Mouse (Mus musculus) cerebellum, adult 2 months (tissue): ENCODE measurements around the gene Terb2. TPM values are rescaled to one million over a fixed set of nuclear protein-coding genes. Genes with fewer than 3 reads are reported as not detected.

Source experiments
- DNase-seq, 2 experiments: peaks; one replicate each; pipeline ENCODE4 v3.0.0; 2021
- H3K27ac ChIP-seq: fragments of 200-500 bp; 2 replicates; pipeline ENCODE4 v1.5.1; 2012; ENCODE audit warnings: low read length, control low read depth, inconsistent platforms; ENCODE audit not compliant: insufficient read depth
- H3K27me3 ChIP-seq: fragments of 200-500 bp; 2 replicates; pipeline ENCODE4 v1.6.1; 2012; ENCODE audit warnings: inconsistent platforms, mild to moderate bottlenecking, low read length, moderate library complexity; ENCODE audit not compliant: control insufficient read depth, insufficient read depth
- H3K4me1 ChIP-seq: fragments of 200-500 bp; 2 replicates; pipeline ENCODE4 v1.6.1; 2011; ENCODE audit warnings: low read length; ENCODE audit not compliant: control insufficient read depth, insufficient read depth
- H3K4me3 ChIP-seq: fragments of 200-500 bp; replicated peaks from 2 replicates; pipeline ENCODE3; 2011; ENCODE audit warnings: mild to moderate bottlenecking, low read depth, low read length, control low read depth; ENCODE audit not compliant: insufficient read depth
- CTCF ChIP-seq: fragments of 200-500 bp; IDR thresholded peaks from 2 replicates; pipeline ENCODE4 v1.5.1; 2011; ENCODE audit warnings: low read depth, mild to moderate bottlenecking, control low read depth, low read length, moderate library complexity, borderline replicate concordance; ENCODE audit not compliant: insufficient read depth
- POLR2A ChIP-seq: fragments of 200-500 bp; IDR thresholded peaks from 2 replicates; pipeline ENCODE4 v1.6.1; 2011; ENCODE audit warnings: low read length, control low read depth, borderline replicate concordance; ENCODE audit not compliant: insufficient read depth
- WGBS: fragments of 180-500 bp; shearing (Covaris S2); methylation state at CpG from one replicate; pipeline ENCODE4 v1.1.7; 2018; 5-methylcytosine and 5-hydroxymethylcytosine counted together
- polyA plus RNA-seq: library from polyadenylated mRNA; depleted of rRNA; stranded (reverse); fragments of >200 nt; gene quantifications from 2 replicates; pipeline ENCODE4 v1.2.3, GENCODE M21; 2012

Gene Terb2
- polyA plus RNA-seq, 1 experiment: not detected

DNA sequence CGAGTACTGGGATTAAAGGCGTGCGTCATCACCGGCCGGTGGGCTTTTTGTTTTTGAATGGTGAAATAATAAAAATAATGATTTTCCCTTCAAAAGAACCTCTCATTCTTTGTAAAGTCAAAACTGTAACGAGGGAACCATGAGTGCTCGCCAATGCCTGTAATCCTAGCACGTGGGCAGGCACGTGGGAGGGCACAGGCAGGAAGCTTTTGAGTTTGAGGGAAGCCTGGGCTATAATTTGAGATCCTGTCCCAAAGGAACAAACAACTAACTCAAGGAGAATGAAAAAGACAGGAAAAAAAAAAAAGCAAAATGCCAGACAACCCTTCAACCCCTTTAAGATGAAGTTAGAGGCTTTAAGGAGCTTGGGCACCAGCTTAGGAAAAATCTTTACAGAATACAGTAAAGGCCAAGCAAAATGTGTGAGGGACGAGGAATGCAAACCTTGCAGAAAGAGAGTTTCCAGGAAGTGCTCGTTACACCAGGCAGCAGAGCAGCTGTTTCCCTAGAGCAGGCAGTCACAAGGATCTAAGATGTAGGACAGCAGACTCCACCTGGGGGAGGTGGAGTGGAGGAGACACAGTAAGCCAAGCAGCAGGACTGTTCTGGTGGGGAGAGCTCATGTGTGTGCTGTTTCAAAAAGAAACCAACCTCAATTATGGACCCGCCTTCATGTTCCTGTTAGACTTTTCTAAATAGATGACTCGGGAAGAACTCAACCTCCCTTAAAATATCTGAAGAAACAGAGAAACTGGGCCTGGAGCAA is 22.5 kb upstream of the Terb2 start:
- no peak for DNase-seq
- H3K4me1 ChIP-seq: no peaks in the 10 kb centered on the region
- TF ChIP-seq CTCF: no peak
- no peak for TF ChIP-seq POLR2A
- WGBS: 82% methylated on average over 13 of the region's 13 CpGs
- H3K4me3 ChIP-seq: no peak overlapping the region
- H3K27ac ChIP-seq: no peak overlapping the region
- no peaks in the 10 kb centered on the region for H3K27me3 ChIP-seq

DNA sequence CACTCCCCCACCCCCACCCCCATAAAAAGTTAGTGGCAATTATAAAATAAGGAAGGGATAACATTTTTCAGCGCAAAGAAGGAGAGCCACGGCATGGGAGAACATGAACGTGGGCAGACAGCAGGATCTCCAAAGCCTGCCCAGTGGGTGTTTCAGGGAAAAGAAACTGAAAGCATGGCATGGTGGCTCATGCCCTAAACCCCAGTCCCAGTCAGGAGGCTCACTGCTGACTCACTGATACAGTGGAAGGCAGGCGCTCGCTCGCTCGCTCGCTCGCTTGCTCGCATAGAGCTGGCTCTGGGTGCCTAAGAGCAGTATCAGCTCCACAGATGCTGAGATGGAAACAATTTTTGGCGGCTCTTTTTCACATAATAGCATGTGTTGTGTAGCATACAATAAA is 21.8 kb upstream of the Terb2 start:
- TF ChIP-seq POLR2A: no peak
- TF ChIP-seq CTCF: no peak
- no peak for DNase-seq
- H3K27ac ChIP-seq: no peak overlapping the region
- H3K4me1 ChIP-seq: no peaks in the 10 kb centered on the region
- 78% methylated on average over 11 of the region's 11 CpGs for WGBS
- H3K27me3 ChIP-seq: no peaks in the 10 kb centered on the region
- H3K4me3 ChIP-seq: no peak overlapping the region

DNA sequence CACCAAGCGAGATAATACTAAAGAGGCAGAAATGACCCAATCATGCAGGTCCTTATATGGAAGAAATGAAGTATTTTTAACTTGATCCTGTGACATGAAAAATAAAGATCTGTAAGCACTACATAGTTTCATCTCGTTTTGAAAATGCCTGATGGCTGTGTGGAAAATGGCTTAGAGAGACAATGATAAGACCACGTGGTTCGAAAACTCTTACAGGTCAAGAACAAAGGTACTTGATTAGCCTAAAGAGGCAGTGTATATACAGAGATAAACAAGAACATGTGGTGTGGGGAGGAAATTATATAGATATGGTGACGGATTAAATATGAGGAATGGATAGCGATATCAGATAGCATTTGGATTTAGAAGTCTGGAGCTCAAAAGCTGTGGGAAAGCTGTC is 14.8 kb upstream of the Terb2 start:
- TF ChIP-seq CTCF: no peak
- Histone ChIP-seq H3K4me3 (no peak overlapping the region), H3K4me1 (no peaks in the 10 kb centered on the region), H3K27ac (no peak overlapping the region), H3K27me3 (no peaks in the 10 kb centered on the region)
- no peak for DNase-seq
- 92% methylated on average over 6 of the region's 6 CpGs for WGBS

DNA sequence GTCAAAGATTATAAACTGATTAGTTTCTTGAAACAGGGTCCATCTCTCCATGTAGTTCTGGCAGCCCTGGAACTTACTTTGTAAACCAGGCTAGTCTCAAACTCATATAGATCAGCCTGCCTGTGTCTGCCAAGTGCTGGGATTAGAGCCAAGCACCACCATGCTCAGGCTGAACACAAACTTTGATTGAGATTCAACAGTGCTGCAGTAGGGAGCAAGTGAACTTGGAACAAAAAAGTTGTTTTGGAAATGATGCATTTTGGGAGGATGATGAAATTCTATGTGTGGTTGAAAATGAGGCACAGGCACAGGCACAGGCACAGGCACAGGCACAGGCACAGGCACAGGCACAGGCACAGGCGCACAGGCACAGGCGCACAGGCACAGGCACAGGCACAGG is 13.9 kb upstream of the Terb2 start:
- DNase-seq: no peak
- WGBS: 86% methylated on average over 2 of the region's 2 CpGs

DNA sequence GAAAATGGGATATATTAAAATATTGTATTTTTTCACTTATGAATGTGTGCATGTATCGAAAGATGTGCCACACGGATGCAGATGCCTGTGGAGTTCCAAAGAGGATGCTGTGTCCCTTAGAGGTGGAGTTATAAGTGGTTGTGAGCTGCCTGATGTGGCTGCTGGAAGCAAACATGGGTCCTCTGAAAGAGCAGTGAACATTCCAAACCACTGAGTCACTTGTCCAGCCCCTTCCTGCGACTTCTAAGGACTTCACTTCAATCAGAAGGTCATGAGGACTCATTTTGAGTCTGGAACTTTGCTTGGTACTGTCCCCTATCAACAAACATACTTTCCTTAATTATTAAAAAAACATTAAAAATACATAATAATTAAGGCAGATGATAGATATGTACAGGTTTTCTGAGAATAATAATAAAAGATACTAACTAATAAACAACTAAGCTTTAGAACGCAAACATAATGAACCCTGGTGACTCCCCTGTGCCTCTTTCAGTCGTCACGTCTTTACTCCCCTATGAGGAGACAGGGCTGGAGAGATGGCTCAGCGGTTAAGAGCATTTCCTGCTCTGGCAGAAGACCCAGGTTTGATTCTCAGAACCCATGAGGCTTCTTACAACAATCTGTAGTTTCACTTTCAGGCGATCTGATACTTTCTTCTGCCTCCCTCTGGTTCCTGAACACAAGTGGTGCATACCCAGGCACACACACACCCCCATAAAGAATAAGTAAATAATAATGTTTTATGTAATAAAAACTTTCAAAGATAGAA is 5.8 kb upstream of the Terb2 start:
- no peak for TF ChIP-seq CTCF
- WGBS: 72% methylated on average over 8 of the region's 8 CpGs
- Histone ChIP-seq H3K4me3 (no peak overlapping the region), H3K4me1 (no peaks in the 10 kb centered on the region), H3K27me3 (no peaks in the 10 kb centered on the region), H3K27ac (no peak overlapping the region)
- no peak for DNase-seq

More for the DNA sequence above, 13.9 kb upstream of the Terb2 start:
- Histone ChIP-seq H3K4me3 (no peak overlapping the region), H3K27me3 (no peaks in the 10 kb centered on the region), H3K27ac (no peak overlapping the region), H3K4me1 (no peaks in the 10 kb centered on the region)
- TF ChIP-seq CTCF (no peak), POLR2A (no peak)

DNA sequence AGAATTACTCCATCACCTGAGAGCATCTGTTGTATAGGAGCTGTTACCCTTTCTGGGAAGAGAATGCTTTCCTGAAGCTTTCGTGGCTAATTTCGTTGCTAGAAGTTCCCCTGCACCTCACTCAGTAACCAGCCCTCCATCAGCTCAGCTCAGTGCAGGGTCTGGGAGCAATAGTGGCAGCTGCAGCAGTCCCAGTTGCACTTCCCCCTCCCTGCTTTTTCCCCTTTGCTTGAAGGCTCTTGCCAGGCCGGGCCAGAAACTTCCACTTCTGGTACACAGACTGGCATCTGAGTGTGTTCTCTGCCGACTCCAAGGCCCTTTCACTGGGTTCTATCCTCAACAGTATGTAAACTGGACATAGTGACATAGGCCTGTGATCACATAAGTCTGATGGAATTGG is 986 bp upstream of the Terb2 start:
- Histone ChIP-seq H3K27me3 (no peaks in the 10 kb centered on the region), H3K4me3 (no peak overlapping the region), H3K4me1 (no peaks in the 10 kb centered on the region), H3K27ac (no peak overlapping the region)
- DNase-seq: no peak
- TF ChIP-seq POLR2A (no peak), CTCF (no peak)
- WGBS: 81% methylated on average over 4 of the region's 4 CpGs

DNA sequence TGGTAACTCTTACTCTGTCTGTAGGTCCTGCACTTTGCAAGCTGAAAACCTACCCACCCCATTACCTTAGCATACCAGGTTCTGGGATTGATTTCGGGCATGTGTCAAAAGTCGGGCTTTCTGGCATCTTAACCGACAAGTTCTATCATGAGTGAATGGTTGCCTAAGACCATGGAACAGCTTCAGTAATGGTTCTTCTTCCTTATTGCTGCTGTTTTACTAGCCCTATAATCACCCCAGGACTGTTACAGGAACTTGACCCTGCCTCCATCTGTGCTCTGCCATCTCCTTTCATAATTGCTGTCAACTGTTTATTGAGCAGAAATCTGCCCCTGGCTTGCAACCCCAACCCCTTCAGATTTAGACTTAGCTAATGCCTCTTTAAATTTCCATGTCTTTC is 679 bp downstream of the Terb2 start:
- H3K4me3 ChIP-seq: no peak overlapping the region
- no peak for DNase-seq
- no peaks in the 10 kb centered on the region for H3K4me1 ChIP-seq
- 96% methylated on average over 3 of the region's 3 CpGs for WGBS
- H3K27ac ChIP-seq: no peak overlapping the region
- no peak for TF ChIP-seq POLR2A
- TF ChIP-seq CTCF: no peak
- H3K27me3 ChIP-seq: no peaks in the 10 kb centered on the region

DNA sequence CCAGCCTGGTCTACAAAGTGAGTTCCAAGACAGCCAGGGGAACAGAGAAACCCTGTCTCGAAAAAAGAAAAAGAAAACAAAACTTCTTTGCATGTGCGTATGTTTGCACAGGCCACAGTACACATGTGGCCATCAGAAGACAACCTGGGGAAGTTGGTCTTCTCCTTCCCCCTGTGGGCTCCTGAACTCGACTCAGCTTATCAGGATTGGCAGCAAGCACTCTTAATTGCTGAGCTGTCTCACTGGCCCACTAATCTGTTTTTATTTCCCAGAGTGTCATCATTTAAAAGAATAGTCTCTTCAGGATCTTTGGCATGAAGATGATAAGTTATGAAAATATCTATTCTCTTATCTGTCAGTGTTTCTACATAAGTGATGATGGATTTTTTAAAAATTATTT is 5.8 kb downstream of the Terb2 start:
- no peaks in the 10 kb centered on the region for H3K4me1 ChIP-seq
- no peak overlapping the region for H3K27ac ChIP-seq
- no peaks in the 10 kb centered on the region for H3K27me3 ChIP-seq
- WGBS: 79% methylated on average over 3 of the region's 3 CpGs
- DNase-seq: no peak
- H3K4me3 ChIP-seq: no peak overlapping the region
- TF ChIP-seq POLR2A: no peak
- no peak for TF ChIP-seq CTCF
